Comparison of ENCODE assay signal across 24 mouse cellular contexts in genomic region chr5:112339215-112339614, GRCm38 (mm10). TPM values are rescaled to one million over a fixed set of nuclear protein-coding genes. Genes with fewer than 3 reads are reported as not detected.
DNase-seq lines count a peak whose midpoint lies in the region; TF ChIP-seq lines count a peak whose summit lies in the region.
"Had no signal": no experiment of that assay in that cellular context is flagged by ENCODE, and none has a peak within 500 bp of the region (broad histone marks: within the 10 kb centered on the region; RNA-seq: fewer than 3 reads in every experiment).

No protein-coding gene starts in this region.

- dilution Hi-C loops in CH12.LX (cut with MboI; ENCODE audit: extremely low pct_ligation_motif_present, extremely low pct_unique_long_range_greater_than_20kb, low sequenced_read_pairs) = no loop called here

- 41% methylated on average over 7 of the region's 7 CpGs for WGBS in heart, adult 2 months

- H3K79me2 ChIP-seq in heart, adult 2 months (replicated peaks; ENCODE audit: control insufficient read depth, insufficient read depth, low read length) = no peaks in the 10 kb centered on the region
- H3K79me2 ChIP-seq in CH12.LX (replicated peaks; ENCODE audit: control insufficient read depth, extremely low read depth, insufficient read depth, poor library complexity, severe bottlenecking) = peaks cover 7% of the 10 kb centered on the region

- H3K4me2 ChIP-seq in CH12.LX (ENCODE audit: insufficient read depth, low read depth, poor library complexity, severe bottlenecking) = no peak overlapping the region
- H3K4me2 ChIP-seq: hindbrain, embryonic 13.5 days; limb, embryonic 15.5 days; liver, embryonic 15.5 days had no signal

- no peak overlapping the region for H3K4me3 ChIP-seq in heart, adult 2 months
- no peak overlapping the region for H3K4me3 ChIP-seq in left cerebral cortex, adult 2 months
- no peak overlapping the region for H3K4me3 ChIP-seq in CH12.LX (replicated peaks in 1 of 3; ENCODE audit: low read depth in 2 of 3, low read length in 2 of 3, poor library complexity in 1 of 3)
- H3K4me3 ChIP-seq: hindbrain, embryonic 13.5 days; limb, embryonic 15.5 days; liver, embryonic 15.5 days; midbrain, embryonic 10.5 days had no signal

- no peak for TF ChIP-seq EP300 in heart, adult 2 months (IDR thresholded peaks at IDR 0.05; ENCODE audit: insufficient read depth, low read depth, low read length)
- no peak for TF ChIP-seq EP300 in CH12.LX (IDR thresholded peaks at IDR 0.05; ENCODE audit: low read length)

- no peak for DNase-seq in heart, adult 2 months
- no peak for DNase-seq in heart, adult 18-20 months
- no peak for DNase-seq in left cerebral cortex, adult 2 months (ENCODE audit: extremely low spot score in 1 of 2, low spot score in 2 of 2)
- DNase-seq in left cerebral cortex, postnatal 10 days (ENCODE audit: extremely low spot score in 1 of 2, low spot score in 2 of 2) = no peak
- no peak for DNase-seq in CH12.LX (ENCODE audit: extremely low read depth)
- peak; percentile 34 for DNase-seq in NIH3T3 (ENCODE audit: low read depth)
- no peak for DNase-seq in testis, postnatal 14 days (ENCODE audit: low spot score)
- DNase-seq: adrenal gland, adult 8-10 months; cerebellum, adult 9-10 months; gastrocnemius, postnatal 14 days; heart, adult 11 months; heart, postnatal 36 days; kidney, adult 9 months; kidney, postnatal 36 days; left cerebral cortex, postnatal 4 days had no signal

- TF ChIP-seq POLR2A in heart, adult 2 months (IDR thresholded peaks at IDR 0.05; ENCODE audit: insufficient read depth, low read depth, low read length) = no peak
- no peak for TF ChIP-seq POLR2A in CH12.LX (IDR thresholded peaks at IDR 0.05; ENCODE audit: low read depth, low read length)

- peaks cover 1% of the 10 kb centered on the region for H3K4me1 ChIP-seq in heart, adult 2 months (ENCODE audit: control insufficient read depth, insufficient read depth, low read length)
- peaks cover 4 to 25% of the 10 kb centered on the region in 2 experiments; a peak in 2 of 4 replicates for H3K4me1 ChIP-seq in CH12.LX (ENCODE audit: control insufficient read depth in 1 of 2, insufficient read depth in 2 of 2)

- in situ Hi-C loops in CH12.LX (cut with MboI; ENCODE audit: low pct_ligation_motif_present, low pct_unique_long_range_greater_than_20kb, low sequenced_read_pairs) = no loop called here

- H3K27ac ChIP-seq in heart, adult 2 months = no peak overlapping the region
- no peak overlapping the region for H3K27ac ChIP-seq in left cerebral cortex, adult 2 months
- H3K27ac ChIP-seq in CH12.LX (ENCODE audit: insufficient read depth, low read depth) = no peak overlapping the region
- H3K27ac ChIP-seq: hindbrain, embryonic 13.5 days; limb, embryonic 15.5 days; liver, embryonic 15.5 days; midbrain, embryonic 10.5 days had no signal

- intact Hi-C loops in heart, adult 2 months (cut with DNase I) = no loop called here
- intact Hi-C loops in left cerebral cortex, adult 2 months (cut with DNase I) = no loop called here
- intact Hi-C loops in left cerebral cortex, postnatal 10 days (cut with DNase I) = no loop called here

- TF ChIP-seq CTCF in heart, adult 2 months (IDR thresholded peaks at IDR 0.05) = peak; percentile 26
- TF ChIP-seq CTCF in left cerebral cortex, adult 2 months (IDR thresholded peaks at IDR 0.05) = peak; percentile 13
- 0 out of 4 replicates have a peak, but pooled peaks of 1 of the 2 experiments have one; percentile 0 for TF ChIP-seq CTCF in CH12.LX (conservative IDR thresholded peaks at IDR 0.05 in 1 of 2, IDR thresholded peaks at IDR 0.05 in 1 of 2; ENCODE audit: low read depth in 2 of 2, low read length in 2 of 2)

- no peak overlapping the region for H3K9ac ChIP-seq in heart, adult 2 months (ENCODE audit: low read depth, low read length)
- no peak overlapping the region for H3K9ac ChIP-seq in CH12.LX (ENCODE audit: insufficient read depth, low read depth)
- H3K9ac ChIP-seq: hindbrain, embryonic 13.5 days; limb, embryonic 15.5 days; liver, embryonic 15.5 days had no signal

- H3K9me3 ChIP-seq in CH12.LX (replicated peaks; ENCODE audit: low read length) = no peaks in the 10 kb centered on the region
- H3K9me3 ChIP-seq: hindbrain, embryonic 13.5 days; limb, embryonic 15.5 days; liver, embryonic 15.5 days; midbrain, embryonic 10.5 days had no signal

- no peaks in the 10 kb centered on the region for H3K36me3 ChIP-seq in heart, adult 2 months (ENCODE audit: control insufficient read depth, insufficient read depth, low read length)
- H3K36me3 ChIP-seq in CH12.LX (replicated peaks in 1 of 2; ENCODE audit: control insufficient read depth in 1 of 2, insufficient read depth in 1 of 2, low read length in 1 of 2) = peaks cover 52 to 66% of the 10 kb centered on the region in 2 experiments

- TF ChIP-seq RAD21 in CH12.LX (IDR thresholded peaks at IDR 0.05; ENCODE audit: low read depth, low read length) = no peak

- H3K27me3 ChIP-seq in heart, adult 2 months (ENCODE audit: control insufficient read depth, insufficient read depth, low read length) = no peaks in the 10 kb centered on the region
- no peaks in the 10 kb centered on the region for H3K27me3 ChIP-seq in CH12.LX (replicated peaks)
- H3K27me3 ChIP-seq: hindbrain, embryonic 13.5 days; limb, embryonic 15.5 days; liver, embryonic 15.5 days; Patski had no signal

TF ChIP-seq in CH12.LX, 34 proteins besides CTCF, POLR2A, EP300 and RAD21:
- TF ChIP-seq PAX5 (IDR thresholded peaks at IDR 0.05; ENCODE audit: low read length) (no peak), ZNF384 (IDR thresholded peaks at IDR 0.05; ENCODE audit: low read depth, low read length) (peak; percentile 42; the same call in 1 of the 2 replicates)

RNA-seq across cellular contexts. Expression of gene Srrd, which starts 3.6 kb away (rescaled TPM):
- 1 to 10 TPM; 6.5 to 7.3 TPM for total RNA-seq in heart, adult 2 months (2021)
- 23.4 and 28.4 TPM in 2 replicates for polyA plus RNA-seq in heart, adult 2 months (2012; rRNA removed)
- 10 to 100 TPM in 1 of 2 experiments, 1 to 10 TPM in 1; 6.8 to 10.0 TPM for total RNA-seq in heart, adult 18-20 months (2021)
- 10 to 100 TPM; 23.1 to 29.9 TPM for total RNA-seq in left cerebral cortex, adult 2 months (2021)
- total RNA-seq in left cerebral cortex, postnatal 10 days (2021) = 10 to 100 TPM; 27.9 to 30.0 TPM
- 22.3 and 23.7 TPM in 2 replicates for total RNA-seq in CH12.LX (2012; rRNA removed)
- total RNA-seq in CH12.LX (2014; rRNA removed) = 31.7 and 32.7 TPM in 2 replicates
- 23.4 and 27.1 TPM in 2 replicates for polyA plus RNA-seq in CH12.LX (2012; ENCODE audit: insufficient read length, low read depth)

RNA-seq across cellular contexts. Expression of gene Hps4, which starts 3.7 kb away (rescaled TPM):
- 1 to 10 TPM; 8.0 to 8.5 TPM for total RNA-seq in heart, adult 2 months (2021)
- polyA plus RNA-seq in heart, adult 2 months (2012; rRNA removed) = 15.5 and 15.9 TPM in 2 replicates
- total RNA-seq in heart, adult 18-20 months (2021) = 10 to 100 TPM; 10.5 to 12.4 TPM
- 10 to 100 TPM; 26.9 to 38.3 TPM for total RNA-seq in left cerebral cortex, adult 2 months (2021)
- total RNA-seq in left cerebral cortex, postnatal 10 days (2021) = 10 to 100 TPM; 18.8 to 29.2 TPM
- 22.5 and 23.0 TPM in 2 replicates for total RNA-seq in CH12.LX (2012; rRNA removed)
- total RNA-seq in CH12.LX (2014; rRNA removed) = 9.5 and 10.0 TPM in 2 replicates
- 13.9 and 18.3 TPM in 2 replicates for polyA plus RNA-seq in CH12.LX (2012; ENCODE audit: insufficient read length, low read depth)

RNA-seq across cellular contexts. Expression of gene Tfip11, which starts 13.1 kb away (rescaled TPM):
- 10 to 100 TPM; 17.6 to 19.4 TPM for total RNA-seq in heart, adult 2 months (2021)
- 16.0 and 18.5 TPM in 2 replicates for polyA plus RNA-seq in heart, adult 2 months (2012; rRNA removed)
- 10 to 100 TPM; 20.5 to 20.8 TPM for total RNA-seq in heart, adult 18-20 months (2021)
- total RNA-seq in left cerebral cortex, adult 2 months (2021) = 10 to 100 TPM; 43.0 to 45.0 TPM
- 10 to 100 TPM; 33.0 to 34.9 TPM for total RNA-seq in left cerebral cortex, postnatal 10 days (2021)
- total RNA-seq in CH12.LX (2012; rRNA removed) (23.8 and 29.0 TPM in 2 replicates), CH12.LX (2014; rRNA removed) (6.6 and 8.8 TPM in 2 replicates)
- 28.6 and 31.7 TPM in 2 replicates for polyA plus RNA-seq in CH12.LX (2012; ENCODE audit: insufficient read length, low read depth)

RNA-seq across cellular contexts. Expression of gene Gm6583, which starts 16.6 kb away (rescaled TPM):
- total RNA-seq in heart, adult 2 months (2021) = under 1 TPM in 1 of 2 experiments, not detected in 1; 0.10 TPM
- 0.04 TPM in 1 of 2 replicates, not detected in the other for polyA plus RNA-seq in heart, adult 2 months (2012; rRNA removed)
- not detected for total RNA-seq in heart, adult 18-20 months (2021)
- not detected for total RNA-seq in left cerebral cortex, adult 2 months (2021)
- total RNA-seq in left cerebral cortex, postnatal 10 days (2021) = under 1 TPM in 1 of 2 experiments, not detected in 1; 0.15 TPM
- total RNA-seq in CH12.LX (2012; rRNA removed) (not detected in 2 replicates), CH12.LX (2014; rRNA removed) (not detected in 2 replicates)
- polyA plus RNA-seq in CH12.LX (2012; ENCODE audit: insufficient read length, low read depth) = not detected in 2 replicates
- total RNA-seq: gastrocnemius, postnatal 14 days; left cerebral cortex, adult 18-20 months; left cerebral cortex, postnatal 4 days had no signal
- polyA plus RNA-seq: heart, embryonic 14.5 days; small intestine, adult 2 months; urinary bladder, adult 2 months had no signal

RNA-seq across cellular contexts. Expression of gene Asphd2, which starts 55.5 kb away (rescaled TPM):
- under 1 TPM; 0.50 to 0.89 TPM for total RNA-seq in heart, adult 2 months (2021)
- 0.88 and 1.00 TPM in 2 replicates for polyA plus RNA-seq in heart, adult 2 months (2012; rRNA removed)
- total RNA-seq in heart, adult 18-20 months (2021) = under 1 TPM; 0.42 to 0.87 TPM
- total RNA-seq in left cerebral cortex, adult 2 months (2021) = 100 to 1,000 TPM; 180 to 183 TPM
- 100 to 1,000 TPM; 154 to 161 TPM for total RNA-seq in left cerebral cortex, postnatal 10 days (2021)
- not detected in 2 replicates for total RNA-seq in CH12.LX (2012; rRNA removed)
- not detected in 2 replicates for total RNA-seq in CH12.LX (2014; rRNA removed)
- not detected in 2 replicates for polyA plus RNA-seq in CH12.LX (2012; ENCODE audit: insufficient read length, low read depth)
